8 mouse cellular contexts compared by ENCODE assay signal in the genomic region with DNA sequence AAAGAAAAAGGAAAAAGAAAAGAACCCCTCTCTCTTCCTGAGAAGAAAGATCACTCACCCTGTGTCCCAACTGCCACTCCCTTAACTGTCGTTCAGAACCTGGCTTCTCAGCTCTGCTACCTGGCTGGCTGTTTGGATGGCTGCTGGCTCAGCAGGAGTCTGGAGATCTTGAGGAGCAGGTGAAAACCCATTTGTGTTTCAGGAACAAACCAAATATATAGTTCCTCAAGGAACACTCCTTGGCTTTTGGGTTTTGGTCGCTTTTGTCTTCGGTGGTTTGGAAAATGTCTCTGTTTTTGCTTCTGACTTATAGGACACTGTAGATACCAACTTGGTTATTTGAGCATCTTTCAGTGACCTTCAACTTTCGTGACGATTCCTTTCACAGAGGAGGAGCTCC. TPM values are rescaled to one million over a fixed set of nuclear protein-coding genes. Genes with fewer than 3 reads are reported as not detected.
DNase-seq lines count a peak whose midpoint lies in the region; ATAC-seq and TF ChIP-seq lines count a peak whose summit lies in the region.

TSS of gene Gatad1 (minus strand) at position 101 of the 400 bp plus-strand sequence.

- H3K4me1 ChIP-seq in spleen, adult 2 months (ENCODE audit: control insufficient read depth, insufficient read depth, insufficient read length), result no peaks in the 10 kb centered on the region
- no peaks in the 10 kb centered on the region for H3K4me1 ChIP-seq in limb, embryonic 14.5 days (ENCODE audit: control insufficient read depth, insufficient read depth, low read length)
- no peaks in the 10 kb centered on the region for H3K4me1 ChIP-seq in stomach, embryonic 14.5 days (ENCODE audit: control insufficient read depth, insufficient read depth, low read length)

- DNase-seq in spleen, adult 2 months (ENCODE audit: low read depth in 1 of 2, low spot score in 2 of 2), result no peak
- DNase-seq in spleen, adult 12 weeks (ENCODE audit: low spot score), result no peak
- DNase-seq in heart, postnatal 36 days, result no peak
- DNase-seq in limb, embryonic 14.5 days (ENCODE audit: low spot score), result no peak
- no peak for DNase-seq in thymus, postnatal 14 days
- DNase-seq in kidney, adult 11 months, result no peak

- no peak within 1 kb of the TSS for H3K4me3 ChIP-seq in spleen, adult 2 months (ENCODE audit: extremely low read depth, insufficient read depth, insufficient read length)
- no peak within 1 kb of the TSS for H3K4me3 ChIP-seq in limb, embryonic 14.5 days (replicated peaks; ENCODE audit: low read length)
- H3K4me3 ChIP-seq in stomach, embryonic 14.5 days (ENCODE audit: low read depth, low read length), result no peak within 1 kb of the TSS

- H3K27ac ChIP-seq in spleen, adult 2 months (ENCODE audit: insufficient read depth, low read length), result no peak within 1 kb of the TSS
- no peak within 1 kb of the TSS for H3K27ac ChIP-seq in limb, embryonic 14.5 days (replicated peaks; ENCODE audit: low read depth, low read length)
- no peak within 1 kb of the TSS for H3K27ac ChIP-seq in stomach, embryonic 14.5 days (ENCODE audit: low read length)

- TF ChIP-seq CTCF in spleen, adult 2 months (IDR thresholded peaks at IDR 0.05; ENCODE audit: extremely low read depth, insufficient read depth, insufficient read length, insufficient replicate concordance), result no peak

- no peak within 1 kb of the TSS for H3K4me2 ChIP-seq in limb, embryonic 14.5 days (replicated peaks; ENCODE audit: low read depth, low read length, severe bottlenecking)
- H3K4me2 ChIP-seq in stomach, embryonic 14.5 days (replicated peaks; ENCODE audit: low read depth, low read length), result no peak within 1 kb of the TSS

- intact Hi-C loops in heart, postnatal 36 days (cut with DNase I), result no loop called here

- no peaks in the 10 kb centered on the region for H3K9me3 ChIP-seq in limb, embryonic 14.5 days (ENCODE audit: control insufficient read depth, low read length)
- H3K9me3 ChIP-seq in stomach, embryonic 14.5 days (ENCODE audit: control insufficient read depth, low read depth, low read length), result no peaks in the 10 kb centered on the region

- WGBS in spleen, adult 2 months, result 91% methylated on average over 5 of the region's 5 CpGs
- 77% methylated on average over 5 of the region's 5 CpGs for WGBS in limb, embryonic 14.5 days
- 76% methylated on average over 5 of the region's 5 CpGs for WGBS in stomach, embryonic 14.5 days

- H3K27me3 ChIP-seq in spleen, adult 2 months (ENCODE audit: control insufficient read depth, insufficient read depth, low read length), result no peaks in the 10 kb centered on the region
- H3K27me3 ChIP-seq in limb, embryonic 14.5 days (ENCODE audit: control insufficient read depth, insufficient read depth, low read length), result no peaks in the 10 kb centered on the region
- no peaks in the 10 kb centered on the region for H3K27me3 ChIP-seq in stomach, embryonic 14.5 days (ENCODE audit: control insufficient read depth, insufficient read depth, low read length)

- no peaks in the 10 kb centered on the region for H3K36me3 ChIP-seq in spleen, adult 2 months (ENCODE audit: control insufficient read depth, insufficient read depth, low read length)
- H3K36me3 ChIP-seq in limb, embryonic 14.5 days (ENCODE audit: control insufficient read depth, insufficient read depth, low read length), result no peaks in the 10 kb centered on the region
- H3K36me3 ChIP-seq in stomach, embryonic 14.5 days (ENCODE audit: control insufficient read depth, insufficient read depth, low read length), result no peaks in the 10 kb centered on the region

- ATAC-seq in erythroid progenitor cell, adult 5-6 weeks (replicated peaks; ENCODE audit: low FRiP score, poor library complexity, severe bottlenecking), result no peak
- ATAC-seq in limb, embryonic 14.5 days (ENCODE audit: low FRiP score, low read depth), result no peak
- no peak for ATAC-seq in stomach, embryonic 14.5 days (ENCODE audit: insufficient number of reproducible peaks, insufficient read depth, low FRiP score, low read depth)

- TF ChIP-seq POLR2A in spleen, adult 2 months (IDR thresholded peaks at IDR 0.05; ENCODE audit: low read depth, low read length), result no peak
- no peak for TF ChIP-seq POLR2A in limb, embryonic 14.5 days (IDR thresholded peaks at IDR 0.05; ENCODE audit: borderline replicate concordance, extremely low read depth, insufficient read depth, insufficient read length)

- H3K9ac ChIP-seq in limb, embryonic 14.5 days (ENCODE audit: low read depth, low read length, severe bottlenecking), result no peak within 1 kb of the TSS
- no peak within 1 kb of the TSS for H3K9ac ChIP-seq in stomach, embryonic 14.5 days (replicated peaks; ENCODE audit: low read depth, low read length)

RNA-seq across cellular contexts. Expression of gene Gatad1, which starts in this region (rescaled TPM):
- 15.8 and 21.6 TPM in 2 replicates for polyA plus RNA-seq in spleen, adult 2 months (2012; rRNA removed)
- total RNA-seq in erythroid progenitor cell, adult 5-6 weeks (2015; ENCODE audit: low replicate concordance), result 67.4 and 171 TPM in 2 replicates
- 86.9 and 115 TPM in 2 replicates for total RNA-seq in erythroid progenitor cell, adult 5-6 weeks (2017; ENCODE audit: low replicate concordance)
- 100 to 1,000 TPM in 1 of 2 experiments, 10 to 100 TPM in 1; 100.0 to 107 TPM for total RNA-seq in heart, postnatal 36 days (2021)
- polyA plus RNA-seq in limb, embryonic 14.5 days (2012; rRNA removed), result 48.3 and 60.5 TPM in 2 replicates
- 66.8 and 67.8 TPM in 2 replicates for polyA plus RNA-seq in limb, embryonic 14.5 days (2014; fragmentation: Nextera tagmentation; extraction: Ambion mirVana)
- 73.9 and 76.3 TPM in 2 replicates for polyA plus RNA-seq in stomach, embryonic 14.5 days (2014; fragmentation: Nextera tagmentation; extraction: Ambion mirVana)
